Mouse (Mus musculus): Measurements from ENCODE around the gene Cphx3.
"Not testable (repeated sequence)": the region's sequence is repeated elsewhere in the genome, so short reads cannot be mapped to it uniquely, and the experiment has no call there.

Cphx3 gene

DNA sequence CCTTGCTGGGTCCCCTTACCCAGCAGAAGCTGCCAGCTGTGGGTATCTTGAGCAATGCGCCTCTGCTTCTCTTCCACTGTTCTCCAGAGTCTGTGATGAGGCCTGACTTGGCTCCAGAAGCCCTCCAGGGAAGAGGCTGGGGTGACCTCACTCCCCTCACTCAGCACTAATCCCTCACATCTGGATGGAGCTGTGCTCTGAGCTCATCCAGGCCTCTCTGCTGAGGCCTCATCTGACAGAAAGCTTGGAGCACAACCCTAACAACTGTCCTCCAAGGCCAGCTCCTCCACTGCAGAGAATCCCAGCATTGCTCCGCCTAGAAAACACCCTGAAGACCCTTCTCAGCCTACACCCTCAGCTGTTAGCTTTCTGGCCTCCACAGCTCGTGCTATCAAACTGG is 91.9 kb downstream of the Cphx3 start:
- not testable (repeated sequence) for DNase-seq (ENCODE audit: low read depth, low spot score)

GRCm38 (mm10) chr14:26175028-26175427 is 92.9 kb downstream of the Cphx3 start:
- DNase-seq (ENCODE audit: low read depth, low spot score) = not testable (repeated sequence)

DNA sequence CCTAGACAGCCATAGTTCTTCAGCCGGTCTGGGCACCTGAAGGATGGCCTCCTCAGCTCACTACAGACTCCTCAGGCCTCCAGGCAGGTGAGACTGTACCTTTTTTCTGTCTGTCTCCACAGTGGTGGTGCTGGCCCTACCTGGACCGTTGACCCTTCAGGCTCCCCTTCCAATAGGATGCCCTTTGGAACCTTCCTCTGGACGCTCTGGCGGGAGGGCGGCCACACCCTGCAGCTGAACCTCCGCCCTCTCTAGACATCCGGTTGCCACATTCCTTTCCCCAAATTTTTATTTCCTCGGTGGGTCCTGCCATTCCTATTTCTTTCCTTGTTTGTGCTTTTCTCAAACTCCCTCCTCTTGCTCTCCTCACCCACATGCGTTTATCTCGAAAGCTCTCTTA is 99.6 kb downstream of the Cphx3 start:
- not testable (repeated sequence) for DNase-seq (ENCODE audit: low read depth, low spot score)

DNA sequence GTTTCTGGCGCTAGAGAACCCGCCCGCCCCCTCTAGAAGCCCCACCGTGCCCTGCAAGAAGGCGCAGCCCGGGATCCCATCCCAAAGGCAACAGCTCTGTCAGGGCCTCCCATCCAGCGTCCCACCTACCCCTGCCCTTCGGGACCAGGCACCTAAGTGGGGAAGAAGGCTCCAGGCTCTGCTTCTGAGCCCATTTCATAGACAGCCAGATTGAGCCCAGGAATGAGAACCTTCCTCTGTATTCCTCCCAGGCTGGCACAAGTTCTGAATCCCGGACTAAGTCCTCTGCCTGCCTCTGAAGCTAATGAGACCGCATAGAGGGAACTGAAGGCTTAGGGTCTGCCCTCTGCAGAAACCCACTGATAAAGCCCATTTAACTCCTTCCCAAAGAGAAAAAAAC is 100.3 kb downstream of the Cphx3 start, which contains the start of gene Plac9b:
Gene Plac9b (minus strand): TSS at position 101 of the 400 bp plus-strand sequence.
- DNase-seq (ENCODE audit: low read depth, low spot score) = not testable (repeated sequence)

DNA sequence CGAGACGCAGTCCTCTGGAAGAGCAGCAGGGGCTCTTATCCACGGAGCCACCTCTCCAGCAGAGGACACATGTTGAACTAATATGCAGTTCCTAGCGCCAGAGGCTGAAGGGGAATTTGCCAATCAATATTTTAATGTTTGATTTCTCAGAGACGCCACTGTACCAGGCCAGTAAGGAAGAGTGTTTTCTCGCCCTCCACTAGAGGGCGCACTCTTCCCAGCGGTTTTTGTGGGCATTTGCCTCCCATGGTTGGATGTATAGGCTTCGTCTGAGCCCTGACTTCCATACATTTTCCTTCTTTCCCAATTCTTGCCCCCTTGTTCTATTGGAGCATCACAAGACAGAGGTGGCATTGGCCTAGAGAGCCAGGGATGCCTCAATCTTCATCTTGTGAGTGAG is 104.5 kb downstream of the Cphx3 start:
- DNase-seq (ENCODE audit: low read depth, low spot score) = not testable (repeated sequence)

DNA sequence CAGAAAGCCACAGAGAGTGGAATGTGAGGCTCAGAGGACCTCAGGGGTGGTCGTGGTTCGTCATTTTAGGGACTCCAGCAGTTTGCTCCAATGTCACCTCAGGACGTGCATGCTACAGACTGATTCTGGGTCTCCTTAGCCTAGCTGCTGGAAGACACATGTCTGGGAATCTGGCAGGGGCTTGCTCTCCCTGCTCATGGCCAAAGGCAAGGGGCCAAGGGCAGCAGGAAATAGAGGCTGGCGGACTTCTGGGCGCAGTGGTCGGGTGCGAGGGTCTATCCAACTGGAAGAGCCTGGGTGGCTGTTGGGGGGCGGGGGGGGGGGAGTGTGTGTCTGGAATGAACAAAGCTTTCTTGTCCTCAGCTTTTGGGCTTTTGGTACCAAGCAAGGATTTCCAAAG is 106.3 kb downstream of the Cphx3 start:
- not testable (repeated sequence) for DNase-seq (ENCODE audit: low read depth, low spot score)

DNA sequence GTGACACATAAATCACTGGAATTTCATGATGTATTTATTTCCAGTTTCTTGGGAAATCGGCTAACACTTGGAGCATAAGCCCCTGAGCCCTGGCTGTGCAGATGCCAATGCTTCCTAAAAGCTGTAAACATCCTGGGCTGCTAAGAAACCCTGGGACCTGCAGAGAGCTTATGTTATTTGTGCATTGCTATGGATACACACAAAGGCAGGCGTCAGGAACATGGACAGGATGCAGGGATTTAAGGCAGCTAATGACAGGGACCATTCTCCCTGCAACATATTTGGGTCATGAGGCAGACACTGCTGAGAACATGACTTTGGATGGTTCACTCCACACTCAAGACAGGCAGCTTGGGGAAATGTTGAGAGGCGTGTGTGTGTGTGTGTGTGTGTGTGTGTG is 115.8 kb downstream of the Cphx3 start:
- not testable (repeated sequence) for DNase-seq (ENCODE audit: low read depth, low spot score)

- not testable (repeated sequence) for DNase-seq (ENCODE audit: low read depth, low spot score)
Measured at GRCm38 (mm10) chr14:26206197-26206925, 124.3 kb downstream of the Cphx3 start.

DNA sequence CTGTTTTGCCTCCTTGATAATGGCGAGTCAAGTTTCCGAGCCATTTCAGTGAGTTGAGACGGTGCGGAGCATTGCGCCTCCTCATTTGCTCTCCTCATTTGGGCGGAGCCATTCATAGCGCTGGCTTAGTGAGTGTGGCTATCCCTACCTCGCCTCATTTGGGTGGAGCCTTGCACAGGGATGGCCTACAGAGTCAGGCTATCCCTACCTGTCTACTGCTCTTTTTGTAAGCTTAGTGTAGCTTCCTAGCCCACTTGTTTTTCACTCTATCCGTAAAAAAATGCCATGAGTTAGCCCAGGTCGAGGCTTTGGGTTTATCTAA is 124.8 kb downstream of the Cphx3 start, which contains the start of gene Tmem254b:
Gene Tmem254b (minus strand): TSS at position 116 of the 322 bp plus-strand sequence.
- DNase-seq (ENCODE audit: low read depth, low spot score) = not testable (repeated sequence)

DNA sequence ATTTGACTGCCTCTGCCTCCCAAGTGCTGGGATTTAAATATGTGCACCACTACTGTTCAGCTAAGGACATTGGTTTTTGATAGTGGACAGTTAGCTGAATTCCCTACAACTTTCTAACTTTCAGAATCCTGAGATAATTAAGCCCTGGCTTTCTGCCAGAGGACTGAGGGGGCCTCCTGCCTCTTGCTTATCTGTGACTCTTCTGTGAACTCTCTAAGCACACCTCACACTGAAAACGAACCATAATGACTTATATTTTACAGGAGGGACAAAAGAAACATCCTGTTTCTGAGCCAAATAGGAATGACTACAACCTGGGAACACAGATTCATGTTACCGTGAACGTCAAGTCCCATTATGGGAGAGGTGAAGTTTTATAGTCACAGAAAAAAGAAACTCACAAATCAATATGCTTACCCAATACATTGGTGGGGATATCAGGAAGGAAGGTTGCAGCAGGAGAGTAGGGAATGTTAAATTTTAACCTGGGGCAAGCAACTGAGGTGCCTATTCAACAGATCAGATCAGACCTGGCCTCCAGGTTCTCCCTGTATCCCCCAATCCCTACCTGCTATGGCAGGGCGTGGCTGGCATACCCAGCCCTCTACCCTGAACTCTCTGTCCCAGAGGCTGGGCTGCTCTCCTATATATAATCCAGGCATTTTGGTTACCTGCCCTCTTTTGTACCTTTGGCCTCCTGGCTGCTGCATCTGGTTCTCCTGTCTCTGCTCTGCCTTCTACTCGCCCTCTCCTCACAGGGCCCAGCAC is 134.3 kb downstream of the Cphx3 start:
- DNase-seq (ENCODE audit: low read depth, low spot score) = not testable (repeated sequence)

DNA sequence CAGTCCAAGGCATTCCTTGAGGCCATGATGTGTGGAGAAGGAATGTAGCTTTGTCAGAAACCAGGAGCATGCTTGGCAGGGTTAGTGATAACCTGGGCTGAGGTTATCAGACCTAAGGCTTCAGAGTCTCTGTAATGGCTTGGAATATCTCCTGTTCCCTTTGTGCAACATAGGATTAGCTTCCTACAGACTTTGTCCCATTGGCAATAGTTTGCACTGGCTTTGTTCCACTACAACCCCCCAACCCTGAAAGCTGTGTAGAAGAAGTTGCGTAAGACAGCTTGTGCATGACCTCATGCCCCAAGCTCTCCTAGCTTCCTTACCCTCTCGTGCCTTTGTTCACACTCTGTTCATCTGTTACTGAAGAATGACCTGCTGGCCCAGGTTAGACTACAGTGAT is 155.1 kb downstream of the Cphx3 start:
- DNase-seq (ENCODE audit: low read depth, low spot score) = not testable (repeated sequence)

DNA sequence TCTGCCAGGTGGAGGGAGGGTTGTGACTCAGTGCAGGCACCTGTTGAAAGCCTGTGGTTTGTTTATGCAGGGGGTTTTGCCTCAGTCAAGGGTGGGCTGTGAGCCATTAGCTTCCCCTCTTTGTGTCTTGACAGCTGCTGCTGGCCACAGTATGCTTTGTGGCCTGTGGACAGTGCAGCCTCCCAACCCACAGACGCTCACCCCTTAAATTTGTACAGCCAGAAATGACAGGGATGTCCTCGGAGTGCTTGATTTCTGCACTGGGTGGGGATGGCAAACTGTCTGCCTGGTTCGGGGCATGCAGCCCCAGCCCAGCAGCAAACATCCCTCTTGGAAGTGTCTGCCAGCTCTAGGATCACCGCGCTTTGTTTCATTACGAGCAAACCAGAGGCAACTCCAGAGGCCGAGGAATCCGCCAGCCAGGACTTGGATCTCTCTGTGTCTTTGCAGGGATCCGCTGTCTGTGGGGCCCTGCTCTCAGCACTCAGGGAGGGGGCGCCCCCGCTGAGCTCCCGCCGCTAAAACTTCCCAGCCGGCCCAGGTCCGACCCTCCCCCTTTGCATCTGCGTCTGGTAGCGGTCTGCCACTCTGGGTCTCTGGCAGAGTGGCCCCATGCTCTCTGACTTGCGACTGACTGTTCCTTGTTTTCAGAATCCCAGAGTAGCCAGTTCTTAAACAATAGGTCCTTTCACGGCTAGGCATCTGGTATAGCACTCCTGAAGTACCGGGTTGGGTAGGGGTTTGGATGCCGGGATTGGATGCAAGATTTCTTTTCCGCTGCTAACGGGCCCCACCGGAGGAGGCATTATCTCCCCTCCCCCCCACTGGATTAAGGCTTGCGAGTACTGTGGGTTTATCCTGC is 175.9 kb downstream of the Cphx3 start, which contains the start of gene Duxbl3:
Gene Duxbl3 (plus strand): TSS at position 207 of the 862 bp plus-strand sequence.
- not testable (repeated sequence) for DNase-seq (ENCODE audit: low read depth, low spot score)

- DNase-seq (ENCODE audit: low read depth, low spot score) = not testable (repeated sequence)
Measured at GRCm38 (mm10) chr14:26258729-26259128, 176.6 kb downstream of the Cphx3 start.

All from skeletal muscle tissue, adult 2 months (tissue).